Mouse (Mus musculus) hindbrain, embryonic 15.5 days (tissue): Measurements from ENCODE around the gene Slc29a1. TPM values are rescaled to one million over a fixed set of nuclear protein-coding genes. Genes with fewer than 3 reads are reported as not detected.
"Not testable (repeated sequence)": the region's sequence is repeated elsewhere in the genome, so short reads cannot be mapped to it uniquely, and the experiment has no call there.

Experiments
- ATAC-seq: fragments of 200-750 bp; cut with Nextera tagmentation; 2 replicates; pipeline ENCODE4 v1.8.0; 2017; ENCODE audit warnings: low read depth, moderate number of reproducible peaks, moderate TSS enrichment; ENCODE audit not compliant: low FRiP score
- H3K27ac ChIP-seq: fragments of 300-500 bp; sonication (generic); replicated peaks from 2 replicates; pipeline ENCODE4 v1.5.1; 2015; ENCODE audit warnings: mild to moderate bottlenecking, inconsistent platforms
- H3K27me3 ChIP-seq: fragments of 300-500 bp; sonication (generic); 2 replicates; pipeline ENCODE4 v1.6.1; 2015; ENCODE audit warnings: control low read depth, inconsistent platforms
- H3K36me3 ChIP-seq: fragments of 300-500 bp; sonication (generic); 2 replicates; pipeline ENCODE4 v1.6.1; 2015; ENCODE audit warnings: control low read depth, inconsistent platforms
- H3K4me1 ChIP-seq: fragments of 300-500 bp; sonication (generic); replicated peaks from 2 replicates; pipeline ENCODE4 v1.6.1; 2015; ENCODE audit warnings: control low read depth, inconsistent platforms
- H3K4me2 ChIP-seq: fragments of 300-500 bp; sonication (generic); 2 replicates; pipeline ENCODE4 v1.6.1; 2015; ENCODE audit warnings: moderate library complexity, mild to moderate bottlenecking, inconsistent platforms
- H3K4me3 ChIP-seq: fragments of 300-500 bp; sonication (generic); 2 replicates; pipeline ENCODE4 v1.5.1; 2015; ENCODE audit warnings: mild to moderate bottlenecking, inconsistent platforms
- H3K9ac ChIP-seq: fragments of 300-500 bp; sonication (generic); 2 replicates; pipeline ENCODE4 v1.6.1; 2015; ENCODE audit warnings: inconsistent platforms
- H3K9me3 ChIP-seq: fragments of 300-500 bp; sonication (generic); 2 replicates; pipeline ENCODE4 v1.6.1; 2016; ENCODE audit warnings: control low read depth, inconsistent platforms
- WGBS: fragments of 180-500 bp; shearing (Covaris S2); methylation state at CpG from one replicate; pipeline ENCODE4 v1.1.7; 2015; 5-methylcytosine and 5-hydroxymethylcytosine counted together
- polyA plus RNA-seq: library from polyadenylated mRNA; unstranded; fragments of >200 nt; fragmentation: Nextera tagmentation; extraction: Ambion mirVana; gene quantifications from 2 replicates; pipeline ENCODE4 v1.2.1, GENCODE M21; 2015

The Slc29a1 gene
- polyA plus RNA-seq, 1 experiment from 2014 or later = 46.4 TPM

DNA sequence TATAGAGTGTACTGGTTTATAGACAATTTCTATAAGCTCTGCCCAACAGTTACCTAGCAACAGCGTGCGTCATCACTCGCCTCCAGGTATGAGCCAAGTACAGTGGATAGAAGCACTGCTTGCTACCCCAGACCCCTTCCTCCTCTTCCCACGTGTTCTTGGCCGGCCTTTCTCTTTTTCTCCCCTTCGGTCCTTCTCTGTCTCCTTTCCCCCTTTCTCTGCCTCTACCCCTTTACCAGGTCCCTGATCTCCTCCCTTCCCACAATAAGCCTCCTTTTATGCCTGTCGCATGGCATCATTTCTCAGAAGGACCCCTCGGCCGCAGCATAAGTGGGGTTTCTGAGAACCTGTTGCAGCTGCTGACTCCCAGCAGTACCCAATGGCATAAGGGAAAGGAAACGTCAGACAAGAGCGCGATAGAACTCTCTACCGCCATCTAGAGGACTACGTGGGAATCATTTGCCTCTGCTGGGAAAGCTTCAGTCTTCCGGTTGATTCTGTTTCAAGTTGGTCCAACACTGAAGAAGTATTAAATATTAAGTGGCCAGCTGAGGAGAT, 27.2 kb upstream of the Slc29a1 start:
- H3K27me3 ChIP-seq = no peaks in the 10 kb centered on the region
- peaks cover 19% of the 10 kb centered on the region for H3K4me1 ChIP-seq
- no peak overlapping the region for H3K4me3 ChIP-seq
- no peaks in the 10 kb centered on the region for H3K36me3 ChIP-seq
- H3K27ac ChIP-seq = no peak overlapping the region
- WGBS = 30% methylated on average over 15 of the region's 15 CpGs
- no peak for ATAC-seq
- H3K4me2 ChIP-seq = peak overlapping the region; percentile 45
- H3K9ac ChIP-seq = no peak overlapping the region
- no peaks in the 10 kb centered on the region for H3K9me3 ChIP-seq

DNA sequence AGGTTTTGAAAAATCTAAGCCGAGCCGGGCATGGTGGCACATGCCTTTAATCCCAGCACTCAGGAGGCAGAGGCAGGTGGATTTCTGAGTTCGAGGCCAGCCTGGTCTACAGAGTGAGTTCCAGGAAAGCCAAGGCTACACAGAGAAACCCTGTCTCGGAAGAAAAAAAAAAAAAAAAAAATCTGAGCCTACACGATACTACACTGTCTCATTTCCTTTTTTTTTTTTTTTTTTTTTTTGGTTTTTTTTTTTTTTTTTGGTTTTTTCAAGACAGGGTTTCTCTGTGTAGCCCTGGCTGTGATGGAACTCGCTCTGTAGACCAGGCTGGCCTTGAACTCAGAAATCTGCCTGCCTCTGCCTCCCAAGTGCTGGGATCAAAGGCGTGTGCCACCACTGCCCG, 24.0 kb upstream of the Slc29a1 start:
- H3K27me3 ChIP-seq, H3K27ac ChIP-seq, ATAC-seq, H3K9me3 ChIP-seq, H3K9ac ChIP-seq, H3K36me3 ChIP-seq, H3K4me2 ChIP-seq, H3K4me3 ChIP-seq: not testable (repeated sequence)
- H3K4me1 ChIP-seq = peaks cover 13% of the 10 kb centered on the region
- WGBS = 92% methylated on average over 8 of the region's 8 CpGs

DNA sequence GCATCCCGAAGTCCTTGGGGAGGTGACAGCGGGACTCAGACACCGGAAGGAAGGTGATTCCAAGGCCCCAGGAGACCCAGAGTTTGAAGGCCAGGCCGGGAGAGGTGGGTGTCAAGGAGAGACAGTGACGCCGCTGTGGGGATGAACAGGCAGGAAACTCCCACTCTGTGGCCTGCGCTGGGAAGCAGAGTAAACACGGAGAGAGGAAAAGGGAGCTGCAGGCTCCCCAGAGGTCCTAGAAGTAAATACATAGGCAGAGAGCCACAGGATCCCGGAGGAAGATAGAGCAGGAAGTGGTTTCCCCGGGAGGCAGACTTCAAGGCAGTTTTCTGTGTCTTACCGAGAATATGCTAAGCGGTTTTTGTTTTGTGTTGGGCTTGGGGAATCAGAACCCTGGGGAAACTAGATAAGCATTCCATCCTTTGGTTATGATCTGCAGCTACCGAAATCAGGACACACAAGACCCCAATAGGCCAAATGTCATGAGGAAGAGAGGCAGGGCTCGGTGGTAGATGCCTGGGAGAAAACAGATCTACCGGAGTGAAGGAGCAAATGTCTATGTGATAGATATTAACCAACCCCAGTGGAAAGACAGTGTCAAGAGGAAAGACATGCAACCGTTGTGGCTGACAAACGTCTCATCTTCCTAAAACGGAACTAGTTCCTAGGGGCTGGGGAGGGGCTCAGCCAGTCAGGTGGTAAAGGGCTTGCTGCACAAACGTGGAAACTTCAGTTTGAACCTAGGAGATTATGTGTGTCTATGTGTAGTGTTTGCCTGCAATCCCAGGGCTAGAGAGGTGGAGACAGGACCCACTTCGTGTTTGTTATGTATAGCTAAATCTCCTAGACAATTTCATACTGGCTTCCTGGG, 20.2 kb upstream of the Slc29a1 start:
- Histone ChIP-seq H3K27me3 (no peaks in the 10 kb centered on the region), H3K9me3 (no peaks in the 10 kb centered on the region), H3K4me2 (peak overlapping the region; percentile 14; the same call in 1 of the 2 replicates), H3K4me3 (no peak overlapping the region), H3K9ac (no peak overlapping the region), H3K36me3 (no peaks in the 10 kb centered on the region), H3K27ac (peak overlapping the region; percentile 72), H3K4me1 (0 out of 2 replicates have a peak, but pooled peaks cover 9% of the 10 kb centered on the region)
- ATAC-seq = no peak
- 33% methylated on average over 20 of the region's 20 CpGs for WGBS

DNA sequence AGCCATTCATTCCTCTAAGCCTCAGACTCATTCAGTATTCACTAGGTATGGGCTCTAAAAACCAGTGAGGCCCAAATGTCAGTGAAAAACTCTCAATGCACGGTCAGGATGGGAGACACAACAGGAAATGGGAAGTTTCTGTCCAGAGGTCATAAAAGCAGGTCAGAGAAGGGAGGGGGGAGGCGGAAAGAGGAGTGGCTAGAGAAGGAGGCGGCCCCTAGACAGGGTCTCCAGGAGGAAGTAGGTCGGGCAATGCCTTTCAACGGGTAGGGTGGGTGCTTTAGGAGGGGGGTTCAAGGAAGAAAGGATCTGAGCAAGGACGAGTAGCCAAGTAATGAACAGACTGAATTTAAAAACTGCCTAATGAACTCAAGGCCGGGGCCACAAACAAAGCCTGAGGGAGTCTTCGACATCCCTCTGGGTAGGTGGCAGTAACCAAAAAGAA, 19.6 kb upstream of the Slc29a1 start:
- peak overlapping the region; percentile 72 for H3K27ac ChIP-seq
- no peak overlapping the region for H3K9ac ChIP-seq
- no peaks in the 10 kb centered on the region for H3K27me3 ChIP-seq
- H3K4me1 ChIP-seq = 0 out of 2 replicates have a peak, but pooled peaks cover 9% of the 10 kb centered on the region
- H3K4me3 ChIP-seq = no peak overlapping the region
- no peaks in the 10 kb centered on the region for H3K36me3 ChIP-seq
- no peaks in the 10 kb centered on the region for H3K9me3 ChIP-seq
- H3K4me2 ChIP-seq = peak overlapping the region; percentile 14; the same call in 1 of the 2 replicates
- WGBS = 6% methylated on average over 8 of the region's 8 CpGs
- no peak for ATAC-seq

DNA sequence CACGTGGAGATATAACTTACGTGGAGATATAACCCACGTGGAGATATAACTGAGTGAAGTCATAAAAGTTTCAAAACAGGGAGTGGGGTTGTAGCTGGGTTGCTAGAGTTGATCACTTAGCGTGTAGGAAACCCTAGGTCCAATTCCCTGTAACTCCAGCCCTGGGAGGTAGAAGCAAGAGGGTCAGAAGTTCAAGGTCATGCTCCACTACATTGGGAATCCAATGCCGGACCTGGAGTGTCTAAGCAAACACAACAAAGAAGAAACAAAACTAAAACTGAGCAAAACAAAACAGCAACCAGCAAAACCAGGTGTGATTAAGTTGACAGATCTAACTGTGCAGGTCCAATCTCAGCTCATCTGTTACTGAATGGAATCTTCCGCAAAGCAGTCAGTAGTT, 18.2 kb upstream of the Slc29a1 start:
- ATAC-seq = no peak
- no peak overlapping the region for H3K4me2 ChIP-seq
- 0 out of 2 replicates have a peak, but pooled peaks cover 9% of the 10 kb centered on the region for H3K4me1 ChIP-seq
- 92% methylated on average over 6 of the region's 6 CpGs for WGBS
- H3K36me3 ChIP-seq = no peaks in the 10 kb centered on the region
- no peak overlapping the region for H3K27ac ChIP-seq
- H3K9ac ChIP-seq = no peak overlapping the region
- no peaks in the 10 kb centered on the region for H3K9me3 ChIP-seq
- no peak overlapping the region for H3K4me3 ChIP-seq
- H3K27me3 ChIP-seq = no peaks in the 10 kb centered on the region

DNA sequence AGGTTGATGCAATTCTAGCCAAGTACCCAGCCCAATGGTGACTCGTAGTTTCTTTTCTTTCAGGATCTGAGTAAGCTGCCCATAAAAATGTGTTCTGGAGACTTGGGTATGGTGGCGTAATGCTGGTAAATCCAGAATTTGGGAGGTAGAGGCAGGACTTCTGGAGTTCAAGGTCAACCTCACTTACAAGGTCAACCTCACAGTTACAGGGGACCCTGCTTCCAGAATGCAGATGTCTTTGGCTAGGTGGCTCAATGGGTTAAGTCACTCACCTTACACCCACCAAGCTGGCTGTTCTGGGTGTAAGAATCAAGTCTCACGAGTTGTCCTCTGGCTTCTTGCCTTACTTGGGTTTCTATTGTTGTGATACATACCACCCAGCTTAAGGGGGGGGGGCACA, 17.3 kb upstream of the Slc29a1 start:
- no peak overlapping the region for H3K4me2 ChIP-seq
- 91% methylated on average over 3 of the region's 3 CpGs for WGBS
- H3K4me1 ChIP-seq = 0 out of 2 replicates have a peak, but pooled peaks cover 9% of the 10 kb centered on the region
- no peak overlapping the region for H3K4me3 ChIP-seq
- no peaks in the 10 kb centered on the region for H3K9me3 ChIP-seq
- no peak overlapping the region for H3K27ac ChIP-seq
- H3K27me3 ChIP-seq = no peaks in the 10 kb centered on the region
- H3K9ac ChIP-seq = no peak overlapping the region
- no peak for ATAC-seq
- H3K36me3 ChIP-seq = no peaks in the 10 kb centered on the region

DNA sequence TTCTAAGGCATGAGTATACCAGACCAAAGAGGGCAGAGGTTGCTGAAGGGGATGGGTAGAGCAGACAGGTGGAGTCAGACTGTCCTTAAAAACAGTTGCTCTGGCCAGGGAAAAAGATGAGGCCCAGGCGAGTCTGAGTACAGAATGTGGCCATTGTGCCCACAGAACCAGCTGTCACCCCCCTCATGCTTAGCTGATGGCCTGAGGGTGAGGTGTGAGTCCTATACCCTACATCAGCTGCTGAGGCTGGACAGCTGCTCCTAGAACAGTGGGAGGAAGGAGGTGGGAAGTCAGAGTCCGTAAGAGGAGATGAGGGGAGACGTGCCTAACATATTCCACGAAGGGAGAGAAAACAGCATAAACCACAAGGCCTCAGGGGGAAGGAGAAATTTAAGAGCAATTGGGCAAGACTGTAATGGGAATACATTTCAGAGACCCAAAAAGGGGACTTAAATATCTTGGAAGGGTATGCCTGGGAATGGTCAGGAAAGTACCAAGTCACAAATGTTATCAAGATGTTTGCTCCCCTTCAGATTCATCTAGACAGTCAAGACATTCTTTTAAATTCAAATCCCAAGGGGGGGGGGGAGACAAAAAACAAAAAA, 16.7 kb upstream of the Slc29a1 start:
- Histone ChIP-seq H3K4me2 (no peak overlapping the region), H3K4me3 (no peak overlapping the region), H3K4me1 (0 out of 2 replicates have a peak, but pooled peaks cover 9% of the 10 kb centered on the region), H3K27ac (no peak overlapping the region), H3K27me3 (no peaks in the 10 kb centered on the region), H3K9ac (no peak overlapping the region), H3K9me3 (no peaks in the 10 kb centered on the region), H3K36me3 (no peaks in the 10 kb centered on the region)
- no peak for ATAC-seq
- WGBS = 65% methylated on average over 4 of the region's 4 CpGs

DNA sequence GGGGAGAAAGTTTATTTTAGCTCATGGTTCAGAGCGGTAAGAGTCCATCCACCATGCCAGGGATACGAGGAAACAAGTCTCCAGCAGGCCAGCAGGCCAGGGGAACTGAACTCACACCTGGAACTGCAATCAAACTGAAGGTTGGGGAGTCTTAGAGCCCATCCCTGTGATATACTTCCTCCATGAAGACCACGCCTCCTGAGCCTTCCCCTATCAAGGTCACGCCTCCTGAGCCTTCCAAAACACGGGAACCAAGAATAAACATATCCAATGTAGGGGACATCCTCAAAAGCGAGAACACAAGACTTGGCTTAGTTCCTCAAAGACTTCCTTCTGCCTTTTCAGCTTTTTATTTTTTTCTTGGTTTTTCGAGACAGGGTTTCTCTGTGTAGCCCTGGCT, 13.5 kb upstream of the Slc29a1 start:
- Histone ChIP-seq H3K27ac (no peak overlapping the region), H3K4me1 (no peaks in the 10 kb centered on the region), H3K9ac (no peak overlapping the region), H3K4me2 (no peak overlapping the region), H3K4me3 (no peak overlapping the region), H3K36me3 (no peaks in the 10 kb centered on the region), H3K27me3 (no peaks in the 10 kb centered on the region), H3K9me3 (no peaks in the 10 kb centered on the region)
- 90% methylated on average over 7 of the region's 7 CpGs for WGBS
- no peak for ATAC-seq

DNA sequence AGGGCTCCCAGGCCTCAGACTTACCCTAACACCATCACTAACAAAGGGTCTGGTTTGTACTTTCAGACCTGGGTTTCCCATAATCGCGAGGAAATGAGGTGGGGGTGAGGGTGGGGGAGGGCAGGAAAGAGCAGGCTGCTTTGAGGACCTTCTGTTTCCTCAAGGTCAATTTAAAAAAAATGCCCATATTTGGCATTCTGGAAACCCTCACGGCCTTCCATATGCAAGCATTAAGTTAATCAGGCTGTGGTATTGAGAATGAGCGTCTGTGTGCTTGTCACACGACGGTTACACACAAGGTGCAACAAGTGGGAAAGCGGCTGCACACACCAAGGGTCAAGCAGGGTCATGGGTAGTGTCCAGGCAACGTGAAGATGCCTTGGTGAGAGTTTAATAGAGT, 12.6 kb upstream of the Slc29a1 start:
- H3K4me1 ChIP-seq = no peaks in the 10 kb centered on the region
- no peak overlapping the region for H3K9ac ChIP-seq
- WGBS = 86% methylated on average over 8 of the region's 8 CpGs
- H3K27me3 ChIP-seq = no peaks in the 10 kb centered on the region
- ATAC-seq = no peak
- no peak overlapping the region for H3K4me3 ChIP-seq
- no peak overlapping the region for H3K4me2 ChIP-seq
- no peaks in the 10 kb centered on the region for H3K36me3 ChIP-seq
- no peaks in the 10 kb centered on the region for H3K9me3 ChIP-seq
- H3K27ac ChIP-seq = no peak overlapping the region

DNA sequence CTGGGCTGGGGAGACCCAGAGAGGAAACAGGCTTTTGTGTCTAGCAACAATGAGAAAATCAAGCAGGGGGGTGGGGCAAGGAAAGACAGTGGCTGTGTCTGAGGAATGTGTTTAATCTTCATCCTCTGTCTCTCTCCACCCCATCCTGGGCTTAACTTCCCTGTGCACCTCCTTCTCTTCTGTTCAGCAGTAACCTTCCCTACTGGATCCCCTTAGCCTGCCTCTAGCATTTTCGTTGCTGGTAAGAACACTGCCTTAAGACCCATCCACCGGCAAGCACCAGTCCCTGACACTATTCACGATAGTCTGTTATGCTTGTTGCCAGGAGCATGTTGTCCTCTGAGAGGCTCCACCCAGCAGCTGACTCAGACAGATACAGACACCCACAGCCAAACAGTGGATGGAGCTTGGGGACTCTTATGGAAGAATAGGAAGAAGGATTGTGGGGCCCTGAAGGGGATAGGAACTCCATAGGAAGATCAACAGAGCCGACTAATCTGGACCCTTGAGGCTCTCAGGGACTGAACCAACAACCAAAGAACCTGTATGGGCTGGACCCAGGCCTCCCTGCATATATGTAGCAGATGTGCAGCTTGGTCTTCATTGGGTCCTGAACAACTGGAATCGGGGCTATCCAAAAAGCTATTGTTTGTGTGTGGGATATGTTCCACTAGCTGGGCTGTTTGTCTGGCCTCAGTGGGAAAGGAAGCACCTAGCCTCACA, 10.9 kb upstream of the Slc29a1 start:
- H3K4me2 ChIP-seq = no peak overlapping the region
- H3K4me1 ChIP-seq = no peaks in the 10 kb centered on the region
- WGBS = 38% methylated on average over 5 of the region's 5 CpGs
- no peak overlapping the region for H3K9ac ChIP-seq
- no peaks in the 10 kb centered on the region for H3K27me3 ChIP-seq
- no peaks in the 10 kb centered on the region for H3K36me3 ChIP-seq
- no peak overlapping the region for H3K27ac ChIP-seq
- ATAC-seq = no peak
- no peaks in the 10 kb centered on the region for H3K9me3 ChIP-seq
- H3K4me3 ChIP-seq = no peak overlapping the region

DNA sequence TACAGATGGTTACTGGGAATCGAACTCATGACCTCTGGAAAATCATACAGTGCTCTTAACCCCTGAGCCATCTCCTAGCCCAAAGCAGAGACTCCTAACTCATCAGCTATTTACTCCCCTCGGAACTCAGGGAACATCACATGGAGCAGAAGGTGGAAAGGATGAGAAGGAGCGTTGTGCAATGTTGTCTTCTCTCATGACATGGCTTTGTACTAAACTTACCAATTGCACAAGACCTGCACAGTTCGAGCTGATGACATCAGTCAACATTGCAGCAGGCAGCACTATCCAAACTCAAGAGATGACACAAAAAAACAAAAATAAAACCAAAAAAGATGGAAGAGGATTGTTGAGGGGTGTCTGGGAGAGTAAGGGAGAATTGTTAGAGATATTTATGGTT, 9.0 kb upstream of the Slc29a1 start:
- Histone ChIP-seq H3K9ac (no peak overlapping the region), H3K4me3 (no peak overlapping the region), H3K27me3 (no peaks in the 10 kb centered on the region), H3K27ac (no peak overlapping the region), H3K36me3 (no peaks in the 10 kb centered on the region), H3K4me2 (no peak overlapping the region), H3K9me3 (no peaks in the 10 kb centered on the region), H3K4me1 (no peaks in the 10 kb centered on the region)
- WGBS = 90% methylated on average over 4 of the region's 4 CpGs
- ATAC-seq = no peak
